Mouse (Mus musculus): Measurements from ENCODE around the gene A230050P20Rik. TPM values are rescaled to one million over a fixed set of nuclear protein-coding genes. Genes with fewer than 3 reads are reported as not detected.
"Not testable (repeated sequence)": the region's sequence is repeated elsewhere in the genome, so short reads cannot be mapped to it uniquely, and the experiment has no call there.

A230050P20Rik gene
- 10 to 100 TPM; 84.3 to 88.2 TPM for total RNA-seq (2021)
- long read RNA-seq, experiment 1, transcript A230050P20Rik-201 (8 exons, 1,683 nt) = major isoform, 9 of 34 reads
- long read RNA-seq, experiment 1, partial matches to known transcripts = 4 of 34 reads
- long read RNA-seq, experiment 1, other reads (novel, unspliced or antisense) = 20 of 34 reads
- long read RNA-seq, experiment 2, transcript A230050P20Rik-201 (8 exons, 1,683 nt) = major isoform, 7 of 52 reads
- long read RNA-seq, experiment 2, partial matches to known transcripts = 11 of 52 reads
- long read RNA-seq, experiment 2, other reads (novel, unspliced or antisense) = 31 of 52 reads

- Histone ChIP-seq H3K27ac (peak within 1 kb of the TSS; percentile 90), H3K4me3 (peak within 1 kb of the TSS; percentile 61)
- TF ChIP-seq CTCF (IDR thresholded peaks at IDR 0.05) = no peak
- intact Hi-C loops (cut with DNase I) = no loop called here
- DNase-seq (ENCODE audit: extremely low spot score in 1 of 2, low spot score in 2 of 2) = peak; percentile 78 to 82
Measured at GRCm38 (mm10) chr9:20868448-20869001, at the start of gene A230050P20Rik. A230050P20Rik (plus strand) TSS chr9:20868642.

- DNase-seq (ENCODE audit: extremely low spot score in 1 of 2, low spot score in 2 of 2) = no peak
- Histone ChIP-seq H3K4me3 (no peak overlapping the region), H3K27ac (no peak overlapping the region)
- intact Hi-C loops (cut with DNase I) = no loop called here
- no peak for TF ChIP-seq CTCF (IDR thresholded peaks at IDR 0.05)
Measured at GRCm38 (mm10) chr9:20820001-20820400, 48.4 kb upstream of the A230050P20Rik start.

GRCm38 (mm10) chr9:20822821-20823220, 45.6 kb upstream of the A230050P20Rik start:
- DNase-seq (ENCODE audit: extremely low spot score in 1 of 2, low spot score in 2 of 2) = peak in 1 of 2 experiments; percentile 17
- intact Hi-C loops (cut with DNase I) = no loop called here
- H3K4me3 ChIP-seq = no peak overlapping the region

GRCm38 (mm10) chr9:20825781-20826180, 42.7 kb upstream of the A230050P20Rik start:
- H3K27ac ChIP-seq = no peak overlapping the region
- DNase-seq (ENCODE audit: extremely low spot score in 1 of 2, low spot score in 2 of 2) = no peak
- intact Hi-C loops (cut with DNase I) = no loop called here
- H3K4me3 ChIP-seq = no peak overlapping the region
- no peak for TF ChIP-seq CTCF (IDR thresholded peaks at IDR 0.05)

More at GRCm38 (mm10) chr9:20822821-20823220, 45.6 kb upstream of the A230050P20Rik start:
- TF ChIP-seq CTCF (IDR thresholded peaks at IDR 0.05) = no peak
- no peak overlapping the region for H3K27ac ChIP-seq

GRCm38 (mm10) chr9:20828127-20828526, 40.3 kb upstream of the A230050P20Rik start:
- no peak for TF ChIP-seq CTCF (IDR thresholded peaks at IDR 0.05)
- H3K27ac ChIP-seq = no peak overlapping the region
- no peak for DNase-seq (ENCODE audit: extremely low spot score in 1 of 2, low spot score in 2 of 2)
- intact Hi-C loops (cut with DNase I) = no loop called here
- no peak overlapping the region for H3K4me3 ChIP-seq

- Histone ChIP-seq H3K4me3 (no peak overlapping the region), H3K27ac (no peak overlapping the region)
- DNase-seq (ENCODE audit: extremely low spot score in 1 of 2, low spot score in 2 of 2) = peak; percentile 92 to 95
Measured at GRCm38 (mm10) chr9:20830901-20831643, 37.4 kb upstream of the A230050P20Rik start.

GRCm38 (mm10) chr9:20834881-20835280, 33.6 kb upstream of the A230050P20Rik start:
- no peak for DNase-seq (ENCODE audit: extremely low spot score in 1 of 2, low spot score in 2 of 2)
- TF ChIP-seq CTCF (IDR thresholded peaks at IDR 0.05) = no peak
- intact Hi-C loops (cut with DNase I) = loop anchor here (5.0 to 10.0 kb wide), 2 partner anchors 173 to 370 kb away; partner anchors contain the start of gene Zfp26

More at GRCm38 (mm10) chr9:20830901-20831643, 37.4 kb upstream of the A230050P20Rik start:
- intact Hi-C loops (cut with DNase I) = loop anchor here (1.0 to 10.0 kb wide), 4 partner anchors 26 to 366 kb away; partner anchors contain the start of gene Zfp26
- peak; percentile 98 for TF ChIP-seq CTCF (IDR thresholded peaks at IDR 0.05)

GRCm38 (mm10) chr9:20835431-20835954, 32.9 kb upstream of the A230050P20Rik start:
- intact Hi-C loops (cut with DNase I) = loop anchor here (10.0 kb wide), 1 partner anchor 371 kb away; the partner anchor contains the start of gene Zfp26
- DNase-seq (ENCODE audit: extremely low spot score in 1 of 2, low spot score in 2 of 2); H3K27ac ChIP-seq; H3K4me3 ChIP-seq: not testable (repeated sequence)

More at GRCm38 (mm10) chr9:20834881-20835280, 33.6 kb upstream of the A230050P20Rik start:
- H3K27ac ChIP-seq = no peak overlapping the region
- no peak overlapping the region for H3K4me3 ChIP-seq

GRCm38 (mm10) chr9:20837184-20837947, 31.1 kb upstream of the A230050P20Rik start:
- no peak overlapping the region for H3K4me3 ChIP-seq
- intact Hi-C loops (cut with DNase I) = loop anchor here (10.0 kb wide), 1 partner anchor 373 kb away; the partner anchor contains the start of gene Zfp26
- no peak overlapping the region for H3K27ac ChIP-seq
- no peak for TF ChIP-seq CTCF (IDR thresholded peaks at IDR 0.05)
- no peak for DNase-seq (ENCODE audit: extremely low spot score in 1 of 2, low spot score in 2 of 2)

- Histone ChIP-seq H3K4me3 (no peak overlapping the region), H3K27ac (no peak overlapping the region)
- no peak for TF ChIP-seq CTCF (IDR thresholded peaks at IDR 0.05)
- intact Hi-C loops (cut with DNase I) = loop anchor here (10.0 kb wide), 1 partner anchor 374 kb away; the partner anchor contains the start of gene Zfp26
- DNase-seq (ENCODE audit: extremely low spot score in 1 of 2, low spot score in 2 of 2) = no peak
Measured at GRCm38 (mm10) chr9:20838931-20839330, 29.5 kb upstream of the A230050P20Rik start.

GRCm38 (mm10) chr9:20842211-20842610, 26.2 kb upstream of the A230050P20Rik start:
- Histone ChIP-seq H3K4me3 (no peak overlapping the region), H3K27ac (no peak overlapping the region)
- DNase-seq (ENCODE audit: extremely low spot score in 1 of 2, low spot score in 2 of 2) = no peak
- intact Hi-C loops (cut with DNase I) = no loop called here
- TF ChIP-seq CTCF (IDR thresholded peaks at IDR 0.05) = no peak

Measured in left cerebral cortex, adult 2 months (tissue).